Mouse (Mus musculus) intestine, embryonic 16.5 days (tissue): ENCODE data around the gene Phlpp1. TPM values are rescaled to one million over a fixed set of nuclear protein-coding genes. Genes with fewer than 3 reads are reported as not detected.

Experiments used
- ATAC-seq: fragments of 200-750 bp; cut with Nextera tagmentation; 2 replicates; pipeline ENCODE4 v1.8.0; 2017; ENCODE audit warnings: moderate TSS enrichment, moderate library complexity
- H3K27ac ChIP-seq: fragments of 300-500 bp; sonication (generic); 2 replicates; pipeline ENCODE4 v1.5.1; 2014; ENCODE audit warnings: mild to moderate bottlenecking, low read length
- H3K27me3 ChIP-seq: fragments of 300-500 bp; sonication (generic); replicated peaks from 2 replicates; pipeline ENCODE4 v1.6.1; 2014; ENCODE audit warnings: low read length, control low read depth, mixed read lengths; ENCODE audit not compliant: control insufficient read depth, insufficient read depth
- H3K36me3 ChIP-seq: fragments of 300-500 bp; sonication (generic); 2 replicates; pipeline ENCODE4 v1.6.1; 2014; ENCODE audit warnings: low read length, control low read depth; ENCODE audit not compliant: control insufficient read depth, insufficient read depth
- H3K4me1 ChIP-seq: fragments of 300-500 bp; sonication (generic); 2 replicates; pipeline ENCODE4 v1.6.1; 2014; ENCODE audit warnings: low read length, control low read depth, mixed read lengths; ENCODE audit not compliant: control insufficient read depth, insufficient read depth
- H3K4me2 ChIP-seq: fragments of 300-500 bp; sonication (generic); 2 replicates; pipeline ENCODE4 v1.6.1; 2014; ENCODE audit warnings: low read depth, low read length, control low read depth
- H3K4me3 ChIP-seq: fragments of 300-500 bp; sonication (generic); 2 replicates; pipeline ENCODE4 v1.5.1; 2014; ENCODE audit warnings: mild to moderate bottlenecking, low read length
- H3K9ac ChIP-seq: fragments of 300-500 bp; sonication (generic); 2 replicates; pipeline ENCODE4 v1.6.1; 2014; ENCODE audit warnings: low read depth, low read length
- H3K9me3 ChIP-seq: fragments of 300-500 bp; sonication (generic); 2 replicates; pipeline ENCODE4 v1.6.1; 2016; ENCODE audit warnings: low read length, control low read depth; ENCODE audit not compliant: control insufficient read depth
- WGBS: fragments of 180-500 bp; shearing (Covaris S2); extraction: QIAGEN DNeasy Blood & Tissue Kit; methylation state at CpG from one replicate; pipeline ENCODE4 v1.1.7; 2014; 5-methylcytosine and 5-hydroxymethylcytosine counted together
- polyA plus RNA-seq: library from polyadenylated mRNA; unstranded; fragments of >200 nt; fragmentation: Nextera tagmentation; extraction: Ambion mirVana; gene quantifications from 2 replicates; pipeline ENCODE4 v1.2.1, GENCODE M21; 2015

The Phlpp1 gene
- polyA plus RNA-seq, 1 experiment from 2014 or later, result 2.9 TPM

DNA sequence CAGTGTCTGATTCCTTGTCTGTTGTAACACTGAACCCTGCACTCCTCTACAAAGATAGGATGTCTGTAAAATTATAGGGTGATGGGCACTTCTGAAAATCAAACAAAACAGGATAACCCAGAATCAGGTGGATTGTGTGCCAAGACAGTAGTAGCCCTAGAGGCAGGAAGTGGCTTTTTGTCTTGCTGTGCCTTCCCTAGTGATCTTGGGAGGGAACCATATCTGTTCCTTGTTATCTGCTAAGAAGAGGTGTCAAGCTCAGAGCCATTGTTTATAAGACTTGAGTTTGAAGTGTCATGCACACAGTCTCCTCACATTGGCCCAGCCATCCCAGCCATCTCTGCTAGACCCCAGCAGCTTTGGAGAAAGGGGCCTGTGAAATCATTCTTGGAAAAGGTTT, 187.9 kb downstream of the Phlpp1 start:
- no peaks in the 10 kb centered on the region for H3K4me1 ChIP-seq
- H3K4me2 ChIP-seq, result no peak overlapping the region
- H3K27ac ChIP-seq, result no peak overlapping the region
- no peaks in the 10 kb centered on the region for H3K27me3 ChIP-seq
- no peak for ATAC-seq
- no peak overlapping the region for H3K9ac ChIP-seq
- no peaks in the 10 kb centered on the region for H3K9me3 ChIP-seq
- H3K4me3 ChIP-seq, result no peak overlapping the region
- peaks cover 2% of the 10 kb centered on the region; the same call in 1 of the 2 replicates for H3K36me3 ChIP-seq

- 80% methylated on average over 3 of the region's 3 CpGs for WGBS
- H3K4me1 ChIP-seq, result no peaks in the 10 kb centered on the region
- no peak for ATAC-seq
- H3K4me2 ChIP-seq, result no peak overlapping the region
- no peak overlapping the region for H3K9ac ChIP-seq
- no peak overlapping the region for H3K4me3 ChIP-seq
- H3K9me3 ChIP-seq, result no peaks in the 10 kb centered on the region
- peaks cover 2% of the 10 kb centered on the region; the same call in 1 of the 2 replicates for H3K36me3 ChIP-seq
- H3K27me3 ChIP-seq, result no peaks in the 10 kb centered on the region
- no peak overlapping the region for H3K27ac ChIP-seq
These were observed 191.5 kb downstream of the Phlpp1 start for GRCm38 (mm10) chr1:106362841-106363604.

- H3K9ac ChIP-seq, result no peak overlapping the region
- no peak for ATAC-seq
- H3K36me3 ChIP-seq, result peaks cover under 1% of the 10 kb centered on the region
- H3K9me3 ChIP-seq, result no peaks in the 10 kb centered on the region
- H3K4me3 ChIP-seq, result no peak overlapping the region
- H3K27ac ChIP-seq, result no peak overlapping the region
- no peak overlapping the region for H3K4me2 ChIP-seq
- H3K27me3 ChIP-seq, result no peaks in the 10 kb centered on the region
- H3K4me1 ChIP-seq, result no peaks in the 10 kb centered on the region
- WGBS, result 73% methylated on average over 3 of the region's 3 CpGs
These were observed 197.8 kb downstream of the Phlpp1 start for GRCm38 (mm10) chr1:106369330-106369729.

DNA sequence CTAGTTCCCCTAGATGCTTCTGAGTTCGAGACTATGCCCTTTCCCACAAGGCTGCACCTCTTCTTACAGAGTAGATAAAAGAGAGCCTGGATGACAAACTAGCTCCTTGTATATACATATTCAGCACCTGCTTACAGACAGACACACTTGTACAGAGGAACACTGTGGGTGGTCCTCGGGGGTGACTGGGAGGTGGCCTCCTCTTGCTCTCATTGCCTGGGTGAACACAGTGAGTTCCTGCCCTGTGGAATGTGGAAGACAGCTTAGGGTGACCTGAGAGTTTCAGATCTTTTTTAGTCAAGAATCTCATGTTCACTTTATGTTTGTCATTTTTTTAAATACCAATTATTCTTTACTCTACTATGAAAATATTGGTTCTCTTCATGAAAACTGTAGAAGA, 200.9 kb downstream of the Phlpp1 start:
- no peak overlapping the region for H3K9ac ChIP-seq
- H3K4me2 ChIP-seq, result no peak overlapping the region
- no peaks in the 10 kb centered on the region; the same call in 1 of the 2 replicates for H3K36me3 ChIP-seq
- H3K9me3 ChIP-seq, result no peaks in the 10 kb centered on the region
- no peak overlapping the region for H3K4me3 ChIP-seq
- no peaks in the 10 kb centered on the region for H3K4me1 ChIP-seq
- 63% methylated on average over 2 of the region's 2 CpGs for WGBS
- H3K27me3 ChIP-seq, result no peaks in the 10 kb centered on the region
- no peak for ATAC-seq
- H3K27ac ChIP-seq, result no peak overlapping the region

- H3K4me3 ChIP-seq, result no peak overlapping the region
- no peak overlapping the region for H3K9ac ChIP-seq
- no peaks in the 10 kb centered on the region for H3K27me3 ChIP-seq
- H3K4me2 ChIP-seq, result no peak overlapping the region
- no peaks in the 10 kb centered on the region for H3K36me3 ChIP-seq
- no peaks in the 10 kb centered on the region for H3K4me1 ChIP-seq
- H3K27ac ChIP-seq, result no peak overlapping the region
- WGBS, result 98% methylated on average over 1 of the region's 1 CpGs
- ATAC-seq, result no peak
- no peaks in the 10 kb centered on the region for H3K9me3 ChIP-seq
These were observed 202.1 kb downstream of the Phlpp1 start for GRCm38 (mm10) chr1:106373656-106374055.

DNA sequence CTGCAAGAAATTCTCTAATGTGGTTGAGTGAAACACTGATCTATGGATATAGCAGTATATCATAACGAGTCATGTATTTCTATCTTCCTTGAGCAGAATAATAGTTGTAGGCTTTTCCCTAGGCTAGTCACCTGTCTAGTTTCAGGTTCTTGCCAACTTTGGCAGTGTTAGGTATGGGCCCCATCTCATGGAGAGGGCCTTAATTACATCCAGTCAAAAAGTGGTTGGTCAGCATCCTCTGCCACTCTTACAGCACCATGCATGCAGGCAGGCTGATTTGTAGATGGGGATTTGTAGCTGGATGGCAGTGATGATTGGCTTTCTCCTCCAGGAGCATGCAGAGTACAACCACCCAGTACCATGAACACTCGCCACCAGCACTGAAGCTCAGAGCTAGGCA, 202.7 kb downstream of the Phlpp1 start:
- H3K4me1 ChIP-seq, result no peaks in the 10 kb centered on the region
- WGBS, result 96% methylated on average over 2 of the region's 2 CpGs
- H3K36me3 ChIP-seq, result no peaks in the 10 kb centered on the region
- no peak for ATAC-seq
- no peak overlapping the region for H3K9ac ChIP-seq
- no peak overlapping the region for H3K4me2 ChIP-seq
- H3K9me3 ChIP-seq, result no peaks in the 10 kb centered on the region
- H3K27me3 ChIP-seq, result no peaks in the 10 kb centered on the region
- no peak overlapping the region for H3K4me3 ChIP-seq
- no peak overlapping the region for H3K27ac ChIP-seq

DNA sequence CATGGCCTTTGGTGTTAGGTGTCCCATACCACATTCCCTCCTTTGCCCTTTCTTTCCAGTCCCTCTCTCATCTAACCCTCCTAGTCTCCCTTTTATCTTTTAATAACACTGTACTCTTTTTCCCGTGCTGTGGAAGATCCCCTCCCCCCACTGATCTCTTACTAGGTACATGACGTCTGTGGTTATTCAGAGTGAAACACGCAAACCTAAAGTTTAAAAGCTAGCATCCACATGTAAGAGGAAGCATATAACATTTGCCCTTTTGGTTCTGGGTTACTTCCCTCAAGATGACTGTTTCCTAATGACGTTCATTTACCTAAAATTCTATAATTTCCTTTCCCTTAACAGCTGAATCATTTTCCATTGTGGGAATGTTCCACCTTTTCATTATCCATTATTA, 203.4 kb downstream of the Phlpp1 start:
- H3K4me1 ChIP-seq, result no peaks in the 10 kb centered on the region
- no peak overlapping the region for H3K9ac ChIP-seq
- ATAC-seq, result no peak
- 82% methylated on average over 4 of the region's 4 CpGs for WGBS
- no peaks in the 10 kb centered on the region for H3K27me3 ChIP-seq
- no peak overlapping the region for H3K27ac ChIP-seq
- H3K9me3 ChIP-seq, result no peaks in the 10 kb centered on the region
- H3K4me2 ChIP-seq, result no peak overlapping the region
- no peaks in the 10 kb centered on the region for H3K36me3 ChIP-seq
- H3K4me3 ChIP-seq, result no peak overlapping the region

DNA sequence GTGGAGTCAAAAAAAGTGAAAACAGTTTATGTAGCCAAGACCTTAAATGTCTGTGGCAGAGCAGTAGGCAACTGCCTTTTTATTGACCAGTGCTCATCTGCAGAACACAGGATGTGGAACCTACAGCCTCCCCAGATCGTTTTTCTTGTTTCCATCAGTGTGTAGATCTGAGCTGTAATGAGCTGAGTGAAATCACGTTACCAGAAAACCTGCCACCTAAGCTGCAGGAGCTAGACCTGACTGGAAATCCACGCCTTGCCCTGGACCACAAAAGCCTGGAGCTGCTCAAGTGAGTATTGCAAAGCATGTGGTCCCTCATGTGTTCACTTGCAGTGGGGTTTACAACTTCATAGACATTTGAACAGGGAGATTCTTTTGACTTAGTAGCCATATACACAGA, 204.5 kb downstream of the Phlpp1 start:
- no peak overlapping the region for H3K27ac ChIP-seq
- no peaks in the 10 kb centered on the region for H3K4me1 ChIP-seq
- no peaks in the 10 kb centered on the region for H3K27me3 ChIP-seq
- no peak for ATAC-seq
- H3K9me3 ChIP-seq, result no peaks in the 10 kb centered on the region
- H3K36me3 ChIP-seq, result no peaks in the 10 kb centered on the region
- no peak overlapping the region for H3K9ac ChIP-seq
- WGBS, result 63% methylated on average over 3 of the region's 3 CpGs
- H3K4me2 ChIP-seq, result no peak overlapping the region
- H3K4me3 ChIP-seq, result no peak overlapping the region

- no peaks in the 10 kb centered on the region for H3K27me3 ChIP-seq
- no peak overlapping the region for H3K4me2 ChIP-seq
- no peak overlapping the region for H3K4me3 ChIP-seq
- H3K27ac ChIP-seq, result no peak overlapping the region
- ATAC-seq, result no peak
- H3K9me3 ChIP-seq, result no peaks in the 10 kb centered on the region
- WGBS, result 50% methylated on average over 1 of the region's 1 CpGs
- H3K4me1 ChIP-seq, result no peaks in the 10 kb centered on the region
- H3K9ac ChIP-seq, result no peak overlapping the region
- no peaks in the 10 kb centered on the region for H3K36me3 ChIP-seq
These were observed 208.9 kb downstream of the Phlpp1 start for GRCm38 (mm10) chr1:106380465-106380864.

- no peak overlapping the region for H3K9ac ChIP-seq
- H3K4me2 ChIP-seq, result no peak overlapping the region
- H3K9me3 ChIP-seq, result no peaks in the 10 kb centered on the region
- no peaks in the 10 kb centered on the region for H3K4me1 ChIP-seq
- no peaks in the 10 kb centered on the region for H3K36me3 ChIP-seq
- ATAC-seq, result no peak
- H3K27ac ChIP-seq, result no peak overlapping the region
- H3K27me3 ChIP-seq, result no peaks in the 10 kb centered on the region
- no peak overlapping the region for H3K4me3 ChIP-seq
- 66% methylated on average over 5 of the region's 5 CpGs for WGBS
These were observed 215.0 kb downstream of the Phlpp1 start for GRCm38 (mm10) chr1:106386542-106386941.
